Mouse (Mus musculus) c-Kit-positive CD71-positive TER-119-negative erythroid progenitor cells, embryonic 14.5 days (primary cell): ENCODE data around the gene Gm10309.

Source experiments
- DNase-seq: peaks from one replicate; pipeline ENCODE4 v3.0.0-alpha.2; 2013; ENCODE audit warnings: low read depth

The Gm10309 gene

DNA sequence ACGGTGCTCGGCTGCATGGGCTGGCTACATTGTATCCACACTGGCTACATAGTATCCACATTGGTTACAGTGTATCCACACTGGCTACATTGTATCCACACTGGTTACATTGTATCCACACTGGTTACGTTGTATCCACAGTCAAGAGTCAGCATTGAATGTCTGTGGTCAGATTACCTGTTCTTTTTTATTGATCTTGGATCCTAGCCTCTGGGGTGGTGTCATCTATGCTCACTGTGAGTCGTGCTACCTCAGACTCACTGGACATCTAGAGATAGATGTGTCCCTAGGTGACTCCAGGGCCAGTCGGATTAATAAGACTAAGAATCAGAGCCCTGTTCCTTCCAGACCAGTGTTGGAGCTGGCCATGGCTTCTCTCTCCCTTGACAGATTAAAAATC is 34.9 kb downstream of the Gm10309 start:
- DNase-seq = no peak

DNA sequence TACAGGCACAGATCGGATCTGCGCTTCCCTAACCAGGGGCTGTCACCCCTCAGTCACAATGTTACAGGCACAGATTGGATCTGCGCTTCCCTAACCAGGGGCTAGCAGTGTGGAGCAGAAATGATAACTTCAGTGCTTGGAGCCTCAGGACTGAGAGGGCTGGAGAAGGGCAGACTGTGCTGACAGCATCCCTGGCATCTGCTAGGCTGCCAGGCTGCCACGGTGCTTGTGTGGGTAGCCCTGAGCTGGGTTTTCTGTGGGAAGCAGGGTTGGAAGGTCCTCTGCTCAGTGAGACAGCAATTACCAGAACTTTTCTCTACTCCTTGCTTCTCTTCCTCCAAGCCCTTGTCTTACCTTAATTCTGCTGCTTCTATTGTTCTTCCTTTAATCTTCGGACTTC is 37.1 kb downstream of the Gm10309 start:
- DNase-seq = no peak

DNA sequence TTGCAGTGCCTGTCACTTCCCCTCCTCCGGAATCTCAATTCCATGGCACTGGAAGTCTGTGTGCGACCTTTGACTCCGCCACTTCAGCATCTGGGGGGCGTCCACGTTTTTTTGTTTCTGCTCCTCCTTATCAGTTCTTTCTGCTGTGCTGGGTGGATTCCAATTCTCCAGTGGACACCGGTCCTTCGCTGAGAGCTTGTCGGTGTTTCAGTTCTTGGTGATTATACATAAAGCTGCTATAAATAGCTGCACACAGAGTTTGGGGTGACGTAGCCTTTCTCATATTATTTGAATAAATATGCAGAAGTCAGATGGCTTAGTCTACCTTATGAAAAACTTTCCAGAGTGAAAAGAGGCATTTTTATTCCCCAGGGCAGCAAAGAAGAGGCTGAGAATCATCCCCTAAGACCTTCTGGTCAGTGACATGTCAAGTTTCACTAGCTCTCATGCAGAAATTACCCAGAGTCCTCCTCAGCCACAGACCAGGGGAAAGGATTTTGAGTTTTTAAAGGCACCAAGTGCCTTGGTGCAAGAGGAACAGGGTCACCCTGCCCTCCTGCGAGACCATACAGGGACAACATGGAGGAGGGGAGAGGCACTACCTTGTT is 37.6 kb downstream of the Gm10309 start:
- no peak for DNase-seq

DNA sequence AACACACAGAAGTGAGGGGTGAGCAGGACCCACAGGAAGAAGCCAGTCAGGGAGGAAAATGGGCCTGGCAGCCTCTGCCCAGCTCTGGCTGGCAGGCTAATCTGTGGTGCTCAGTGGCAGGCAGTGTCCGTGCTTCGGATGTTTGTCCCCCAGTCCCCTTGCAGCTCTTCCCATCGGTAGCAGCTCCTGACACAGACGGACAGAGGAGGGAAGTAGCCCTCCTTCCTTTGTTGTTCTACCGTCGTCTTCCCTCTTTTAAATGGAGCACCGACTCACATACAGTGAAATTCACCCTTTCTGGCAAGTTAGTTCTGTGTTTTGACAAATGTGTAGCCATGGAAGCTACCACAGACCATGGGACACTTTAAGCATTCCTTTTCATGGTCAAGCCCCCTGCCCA is 38.2 kb downstream of the Gm10309 start:
- no peak for DNase-seq

GRCm38 (mm10) chr17:86466412-86466811 is 38.6 kb downstream of the Gm10309 start:
- DNase-seq = no peak

DNA sequence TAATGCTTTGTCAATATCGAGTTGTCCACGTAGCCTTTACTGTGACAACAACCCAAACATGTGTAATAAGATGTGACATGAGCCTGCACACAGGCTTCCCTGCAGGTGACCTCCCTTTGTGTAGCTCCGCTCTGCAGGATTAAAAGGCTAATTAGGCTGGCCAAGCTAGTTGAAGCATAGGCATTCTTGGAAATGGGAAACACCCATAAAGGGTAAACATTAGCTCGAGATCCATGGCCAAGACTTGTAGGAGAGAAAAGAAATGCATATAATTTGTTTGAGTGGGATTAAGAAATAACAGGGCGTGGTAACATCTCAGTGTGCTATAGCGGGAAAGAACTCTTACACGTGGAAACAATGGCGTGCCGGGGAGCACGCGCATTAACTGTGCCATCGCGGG is 39.2 kb downstream of the Gm10309 start:
- no peak for DNase-seq

DNA sequence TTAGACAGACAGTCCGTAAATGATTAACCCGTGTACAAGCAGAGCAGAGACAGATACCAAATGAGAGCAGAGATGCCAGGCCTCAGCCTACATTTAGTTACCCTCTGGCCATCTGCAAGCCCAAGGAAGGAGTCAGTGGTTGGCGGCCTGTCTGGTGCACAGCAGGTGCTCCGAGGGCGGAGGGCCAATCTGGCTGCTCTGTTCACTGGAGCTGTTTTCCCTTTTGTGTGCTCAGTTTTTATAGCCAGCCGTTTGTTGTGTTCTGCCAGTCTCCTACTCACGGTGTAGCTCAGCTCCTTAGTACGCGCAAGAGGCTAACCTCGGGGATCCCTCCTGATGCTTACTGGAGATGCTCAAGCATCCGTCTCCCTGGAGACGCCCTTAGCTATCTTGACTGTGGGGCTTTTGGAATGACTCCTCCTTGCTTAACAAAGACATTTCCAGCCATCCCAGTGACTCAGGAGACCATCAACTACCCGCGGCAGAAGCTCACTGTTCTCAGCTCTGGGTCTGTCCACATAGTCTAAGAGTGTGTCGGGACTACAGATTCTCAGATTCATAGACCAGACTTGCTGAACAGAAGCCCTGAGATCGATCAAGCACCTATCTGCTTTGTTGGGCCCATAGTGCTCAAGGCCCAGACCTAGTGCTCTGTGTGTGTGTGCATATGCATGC is 40.2 kb downstream of the Gm10309 start:
- DNase-seq = no peak

GRCm38 (mm10) chr17:86464197-86464596 is 40.8 kb downstream of the Gm10309 start:
- no peak for DNase-seq

DNA sequence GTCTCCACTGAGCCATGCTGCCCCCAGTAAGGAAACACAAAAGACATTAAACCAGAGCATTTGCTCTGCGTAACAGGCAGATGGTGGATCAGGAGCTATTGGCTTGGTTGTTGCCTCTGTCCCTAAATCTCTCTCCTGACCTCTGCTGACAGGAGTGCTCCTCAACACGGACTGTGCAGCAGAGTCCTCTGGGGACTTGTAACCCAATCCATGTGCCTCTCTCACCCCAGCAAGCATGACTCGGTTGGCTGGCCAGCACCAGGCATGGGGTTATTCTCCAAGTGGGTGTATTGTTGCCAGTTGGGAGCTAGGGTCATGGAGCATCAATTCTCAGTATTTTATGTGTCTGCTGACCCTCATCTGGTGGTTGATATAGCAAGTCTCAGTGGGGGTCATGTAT is 41.7 kb downstream of the Gm10309 start:
- DNase-seq = no peak

GRCm38 (mm10) chr17:86460645-86461430 is 44.2 kb downstream of the Gm10309 start:
- DNase-seq = no peak

DNA sequence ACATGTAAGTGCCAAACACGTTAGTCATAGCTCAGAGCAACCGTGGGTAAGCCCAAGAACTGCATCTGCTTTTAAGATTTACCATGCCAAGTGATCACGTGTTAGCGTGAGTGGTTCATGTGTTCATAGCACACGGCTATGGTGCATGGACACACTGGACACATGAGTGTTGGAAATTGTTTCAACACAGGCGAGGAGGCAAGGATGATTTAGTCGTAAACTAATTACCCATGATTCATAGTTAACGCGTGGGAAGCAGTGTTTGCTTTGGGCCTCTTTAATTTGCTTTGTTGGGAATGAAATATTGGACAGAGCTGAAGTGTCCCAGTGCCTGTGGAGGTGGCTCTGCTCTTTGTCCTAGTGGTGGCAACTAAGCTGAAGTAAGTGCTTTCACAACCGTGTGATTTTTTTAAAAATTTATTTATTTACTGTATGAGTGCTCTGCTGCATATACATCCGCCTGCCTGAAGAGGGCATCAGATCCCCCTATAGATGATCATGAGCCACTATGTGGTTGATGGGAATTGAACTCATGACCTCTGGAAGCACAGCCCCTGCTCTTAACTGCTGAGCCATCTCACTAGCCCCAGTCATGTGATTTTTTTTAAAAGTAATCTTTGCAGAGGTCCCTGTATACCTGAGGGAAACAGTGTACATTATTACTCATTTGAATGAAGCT is 46.6 kb downstream of the Gm10309 start:
- DNase-seq = no peak

DNA sequence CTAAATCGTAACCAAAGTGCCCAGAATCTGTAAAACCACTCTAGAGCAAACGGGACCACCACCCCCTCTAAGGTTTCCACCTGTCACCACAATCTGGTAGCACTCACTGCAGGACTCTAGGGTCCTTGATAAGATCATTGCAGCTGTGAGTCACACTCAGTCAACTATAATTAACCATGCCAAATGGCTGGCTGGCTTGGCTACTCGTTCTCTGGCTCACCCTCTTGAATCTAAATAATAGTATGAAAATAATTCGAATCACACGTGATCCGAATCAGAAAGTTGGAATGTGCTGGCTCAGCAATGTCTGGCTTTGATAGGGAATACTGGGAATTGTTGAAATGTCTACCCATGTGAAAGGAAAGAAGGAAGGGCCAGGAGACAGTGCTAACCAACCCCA is 48.5 kb downstream of the Gm10309 start:
- no peak for DNase-seq

DNA sequence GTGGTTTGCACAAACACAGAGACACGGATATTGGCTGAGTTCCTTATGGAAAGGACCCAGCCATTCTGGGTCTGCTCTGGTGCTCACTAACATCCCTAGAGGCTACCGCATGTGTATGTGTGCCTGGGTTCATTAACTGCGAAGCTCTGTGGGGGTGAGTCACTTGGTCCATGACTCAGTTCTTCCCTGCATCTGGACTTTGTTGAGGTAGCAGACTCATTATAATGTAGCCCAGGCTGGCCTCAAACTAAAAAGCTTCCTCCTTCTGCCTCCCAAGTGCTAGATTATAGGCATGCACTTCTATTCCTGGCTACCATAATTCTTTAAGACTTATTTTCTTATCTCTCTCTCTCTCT is 50.7 kb downstream of the Gm10309 start:
- DNase-seq = no peak

GRCm38 (mm10) chr17:86453673-86454350 is 51.2 kb downstream of the Gm10309 start:
- no peak for DNase-seq

DNA sequence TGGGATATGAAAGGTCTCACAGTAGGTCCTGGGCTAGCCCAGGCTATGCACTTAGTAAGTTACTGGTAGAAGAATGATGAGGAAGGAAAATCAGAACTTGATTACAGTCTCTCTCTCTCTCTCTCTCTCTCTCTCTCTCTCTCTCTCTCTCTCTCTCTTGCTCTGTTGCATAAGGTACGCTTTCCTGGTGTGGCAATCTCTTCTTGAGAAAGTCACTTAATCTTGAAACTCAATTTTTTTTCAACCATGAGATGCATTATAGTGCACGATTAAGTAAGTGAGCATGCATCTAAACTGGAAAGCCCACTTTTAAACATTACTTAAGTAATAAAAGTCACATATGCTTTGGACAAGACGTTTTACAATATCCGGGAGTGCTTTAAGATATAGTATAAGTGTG is 52.1 kb downstream of the Gm10309 start:
- DNase-seq = no peak
